Mouse (Mus musculus): ENCODE data around the gene Gna11. TPM values are rescaled to one million over a fixed set of nuclear protein-coding genes. Genes with fewer than 3 reads are reported as not detected.
A peak's percentile ranks its signal among the peaks of the same experiment; 100 is the strongest.

Gna11 gene
- polyA plus RNA-seq, 1 experiment, result 117 TPM

- WGBS, result 29% methylated on average over 16 of the region's 16 CpGs
- peaks cover 11% of the 10 kb centered on the region for H3K4me1 ChIP-seq (ENCODE audit: control insufficient read depth, insufficient read depth, low read length)
- H3K4me3 ChIP-seq (replicated peaks; ENCODE audit: extremely low read depth, low read depth, low read length), result no peak overlapping the region
- no peak for TF ChIP-seq POLR2A (IDR thresholded peaks at IDR 0.05; ENCODE audit: borderline replicate concordance, extremely low read depth, low read depth, low read length)
- TF ChIP-seq CTCF (IDR thresholded peaks at IDR 0.05; ENCODE audit: insufficient read depth, low read length), result no peak
- DNase-seq, result no peak
Measured at GRCm38 (mm10) chr10:81568381-81569191, 23.6 kb upstream of the Gna11 start.

GRCm38 (mm10) chr10:81565257-81566228 is 20.6 kb upstream of the Gna11 start:
- TF ChIP-seq CTCF (IDR thresholded peaks at IDR 0.05; ENCODE audit: insufficient read depth, low read length) (no peak), POLR2A (IDR thresholded peaks at IDR 0.05; ENCODE audit: borderline replicate concordance, extremely low read depth, low read depth, low read length) (no peak)
- H3K4me3 ChIP-seq (replicated peaks; ENCODE audit: extremely low read depth, low read depth, low read length), result no peak overlapping the region
- peaks cover 24% of the 10 kb centered on the region for H3K4me1 ChIP-seq (ENCODE audit: control insufficient read depth, insufficient read depth, low read length)
- no peak for DNase-seq
- 62% methylated on average over 20 of the region's 20 CpGs for WGBS

GRCm38 (mm10) chr10:81564734-81565133 is 19.7 kb upstream of the Gna11 start:
- 55% methylated on average over 10 of the region's 10 CpGs for WGBS
- TF ChIP-seq POLR2A (IDR thresholded peaks at IDR 0.05; ENCODE audit: borderline replicate concordance, extremely low read depth, low read depth, low read length) (no peak), CTCF (IDR thresholded peaks at IDR 0.05; ENCODE audit: insufficient read depth, low read length) (peak; percentile 64)
- peak; percentile 58 for DNase-seq
- Histone ChIP-seq H3K4me1 (ENCODE audit: control insufficient read depth, insufficient read depth, low read length) (peaks cover 24% of the 10 kb centered on the region), H3K4me3 (replicated peaks; ENCODE audit: extremely low read depth, low read depth, low read length) (no peak overlapping the region)

- Histone ChIP-seq H3K4me3 (replicated peaks; ENCODE audit: extremely low read depth, low read depth, low read length) (no peak overlapping the region), H3K4me1 (ENCODE audit: control insufficient read depth, insufficient read depth, low read length) (peaks cover 24% of the 10 kb centered on the region)
- TF ChIP-seq POLR2A (IDR thresholded peaks at IDR 0.05; ENCODE audit: borderline replicate concordance, extremely low read depth, low read depth, low read length) (no peak), CTCF (IDR thresholded peaks at IDR 0.05; ENCODE audit: insufficient read depth, low read length) (no peak)
- WGBS, result 3% methylated on average over 10 of the region's 10 CpGs
- DNase-seq, result peak; percentile 60
Measured at GRCm38 (mm10) chr10:81564216-81564615, 19.2 kb upstream of the Gna11 start.

- WGBS, result 35% methylated on average over 6 of the region's 6 CpGs
- peaks cover 24% of the 10 kb centered on the region for H3K4me1 ChIP-seq (ENCODE audit: control insufficient read depth, insufficient read depth, low read length)
Measured at GRCm38 (mm10) chr10:81563481-81563880, 18.5 kb upstream of the Gna11 start.

GRCm38 (mm10) chr10:81562411-81562810 is 17.4 kb upstream of the Gna11 start:
- peaks cover 24% of the 10 kb centered on the region for H3K4me1 ChIP-seq (ENCODE audit: control insufficient read depth, insufficient read depth, low read length)
- 81% methylated on average over 6 of the region's 6 CpGs for WGBS
- H3K4me3 ChIP-seq (replicated peaks; ENCODE audit: extremely low read depth, low read depth, low read length), result no peak overlapping the region
- no peak for DNase-seq
- TF ChIP-seq CTCF (IDR thresholded peaks at IDR 0.05; ENCODE audit: insufficient read depth, low read length) (no peak), POLR2A (IDR thresholded peaks at IDR 0.05; ENCODE audit: borderline replicate concordance, extremely low read depth, low read depth, low read length) (no peak)

More at GRCm38 (mm10) chr10:81563481-81563880, 18.5 kb upstream of the Gna11 start:
- no peak for DNase-seq
- no peak for TF ChIP-seq POLR2A (IDR thresholded peaks at IDR 0.05; ENCODE audit: borderline replicate concordance, extremely low read depth, low read depth, low read length)
- no peak for TF ChIP-seq CTCF (IDR thresholded peaks at IDR 0.05; ENCODE audit: insufficient read depth, low read length)
- no peak overlapping the region for H3K4me3 ChIP-seq (replicated peaks; ENCODE audit: extremely low read depth, low read depth, low read length)

GRCm38 (mm10) chr10:81560719-81561459 is 15.9 kb upstream of the Gna11 start:
- DNase-seq, result peak; percentile 49
- peak overlapping the region; percentile 72 for H3K4me3 ChIP-seq (replicated peaks; ENCODE audit: extremely low read depth, low read depth, low read length)
- WGBS, result 6% methylated on average over 16 of the region's 16 CpGs
- no peak for TF ChIP-seq POLR2A (IDR thresholded peaks at IDR 0.05; ENCODE audit: borderline replicate concordance, extremely low read depth, low read depth, low read length)
- TF ChIP-seq CTCF (IDR thresholded peaks at IDR 0.05; ENCODE audit: insufficient read depth, low read length), result no peak
- peaks cover 24% of the 10 kb centered on the region for H3K4me1 ChIP-seq (ENCODE audit: control insufficient read depth, insufficient read depth, low read length)

- no peak for TF ChIP-seq CTCF (IDR thresholded peaks at IDR 0.05; ENCODE audit: insufficient read depth, low read length)
- TF ChIP-seq POLR2A (IDR thresholded peaks at IDR 0.05; ENCODE audit: borderline replicate concordance, extremely low read depth, low read depth, low read length), result peak; percentile 25; the same call in 1 of the 2 replicates
- WGBS, result 1% methylated on average over 35 of the region's 36 CpGs
- peak; percentile 72 for DNase-seq
- peaks cover 24% of the 10 kb centered on the region for H3K4me1 ChIP-seq (ENCODE audit: control insufficient read depth, insufficient read depth, low read length)
- peak overlapping the region; percentile 72 for H3K4me3 ChIP-seq (replicated peaks; ENCODE audit: extremely low read depth, low read depth, low read length)
Measured at GRCm38 (mm10) chr10:81559627-81560539, 14.9 kb upstream of the Gna11 start.
